Mouse (Mus musculus) thymus, postnatal 25 days (tissue): ENCODE measurements around the gene Myom1.

Source experiments
- DNase-seq: peaks from one replicate; pipeline ENCODE4 v3.0.0; 2022

Gene Myom1

GRCm38 (mm10) chr17:71018151-71018550 is 15.7 kb downstream of the Myom1 start:
- DNase-seq: no peak

DNA sequence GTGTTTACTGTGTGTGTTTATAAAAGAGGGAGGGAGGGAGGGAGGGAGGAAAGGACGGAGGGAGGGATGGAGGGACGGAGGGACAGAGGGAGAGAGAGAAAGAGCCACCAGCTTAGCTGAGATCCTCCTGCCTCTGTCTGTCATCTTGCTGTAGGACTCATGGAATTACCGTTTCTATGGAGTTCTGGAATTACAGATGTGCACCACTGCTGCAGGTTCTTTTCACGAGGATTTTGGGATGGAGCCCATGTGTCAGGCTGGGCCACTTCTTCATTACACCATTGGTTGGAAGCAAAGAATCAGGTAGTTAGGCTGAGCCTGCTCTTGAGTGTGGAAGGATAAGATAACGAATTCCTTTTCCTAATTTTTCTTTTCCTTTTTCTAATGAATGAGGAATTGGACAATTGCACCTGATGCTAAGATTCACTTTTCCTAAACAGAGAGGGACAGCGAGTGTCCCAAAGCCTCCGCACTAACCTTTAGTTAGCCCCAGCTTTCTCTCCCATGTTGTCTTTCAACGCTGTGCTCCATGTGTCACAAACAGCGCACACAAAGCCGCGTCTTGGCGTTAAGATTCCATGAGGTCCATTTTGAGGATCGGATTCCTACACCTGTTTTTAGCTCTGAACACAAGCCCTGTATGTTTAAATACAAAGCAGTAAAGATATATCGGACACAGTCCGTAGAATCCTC is 16.3 kb downstream of the Myom1 start:
- no peak for DNase-seq

GRCm38 (mm10) chr17:71019309-71019655 is 16.8 kb downstream of the Myom1 start:
- DNase-seq: no peak

DNA sequence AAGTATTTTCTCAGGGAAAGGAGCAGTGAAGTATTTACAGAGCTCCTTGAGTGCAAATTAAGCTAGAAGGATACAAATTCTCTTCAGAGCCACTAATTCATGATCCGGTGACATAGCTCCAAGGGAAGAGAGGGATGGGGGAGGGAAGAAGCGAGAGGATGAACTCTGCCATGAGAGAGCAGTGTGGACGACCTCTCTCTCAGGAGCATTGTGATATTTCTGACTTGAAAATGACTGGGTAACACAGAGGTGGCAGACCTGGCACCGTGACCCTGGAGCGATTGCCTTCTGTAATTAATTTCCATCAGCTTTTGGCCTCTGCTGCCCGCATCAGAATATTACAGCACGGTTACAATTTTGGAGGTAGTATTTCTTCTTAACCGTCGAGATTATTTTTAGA is 17.4 kb downstream of the Myom1 start:
- DNase-seq: no peak

DNA sequence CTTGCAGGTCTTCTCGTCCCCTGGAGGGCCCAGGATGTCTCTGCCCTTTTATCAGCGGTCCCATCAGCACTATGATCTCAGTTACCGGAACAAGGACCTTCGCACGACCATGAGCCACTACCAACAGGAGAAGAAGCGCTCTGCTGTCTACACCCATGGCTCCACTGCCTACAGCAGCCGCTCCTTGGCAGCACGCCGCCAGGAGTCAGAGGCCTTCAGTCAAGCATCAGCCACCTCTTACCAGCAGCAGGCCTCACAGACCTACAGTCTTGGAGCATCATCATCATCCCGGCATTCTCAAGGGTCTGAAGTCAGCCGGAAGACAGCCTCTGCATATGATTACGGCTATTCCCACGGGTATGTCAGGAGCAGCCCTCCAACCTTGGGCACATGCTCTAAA is 20.4 kb downstream of the Myom1 start:
- no peak for DNase-seq

GRCm38 (mm10) chr17:71024071-71024470 is 21.6 kb downstream of the Myom1 start:
- DNase-seq: no peak

GRCm38 (mm10) chr17:71025922-71026321 is 23.5 kb downstream of the Myom1 start:
- DNase-seq: no peak

- no peak for DNase-seq
Measured at GRCm38 (mm10) chr17:71027186-71027585, 24.8 kb downstream of the Myom1 start.

DNA sequence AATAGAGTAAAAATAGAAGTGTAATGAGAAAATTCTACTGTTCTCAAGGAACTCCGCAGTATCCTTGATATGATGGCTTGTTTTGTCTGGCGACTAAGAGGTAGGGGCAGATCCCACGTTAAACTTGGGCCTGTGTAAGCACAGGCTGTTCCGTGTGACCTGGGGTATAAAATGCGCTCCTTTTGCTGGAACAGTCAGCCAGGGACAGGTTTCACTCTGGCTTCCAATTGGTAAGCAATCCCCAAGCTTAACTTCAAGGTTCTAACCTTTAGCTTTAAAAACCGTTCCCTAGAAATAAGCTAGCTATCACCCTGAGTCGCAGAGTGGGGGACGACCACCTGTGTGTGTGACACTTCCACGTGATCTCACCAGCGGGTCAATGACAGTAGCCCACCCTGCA is 30.3 kb downstream of the Myom1 start:
- DNase-seq: no peak

- no peak for DNase-seq
Measured at GRCm38 (mm10) chr17:71034472-71034871, 32.0 kb downstream of the Myom1 start.

DNA sequence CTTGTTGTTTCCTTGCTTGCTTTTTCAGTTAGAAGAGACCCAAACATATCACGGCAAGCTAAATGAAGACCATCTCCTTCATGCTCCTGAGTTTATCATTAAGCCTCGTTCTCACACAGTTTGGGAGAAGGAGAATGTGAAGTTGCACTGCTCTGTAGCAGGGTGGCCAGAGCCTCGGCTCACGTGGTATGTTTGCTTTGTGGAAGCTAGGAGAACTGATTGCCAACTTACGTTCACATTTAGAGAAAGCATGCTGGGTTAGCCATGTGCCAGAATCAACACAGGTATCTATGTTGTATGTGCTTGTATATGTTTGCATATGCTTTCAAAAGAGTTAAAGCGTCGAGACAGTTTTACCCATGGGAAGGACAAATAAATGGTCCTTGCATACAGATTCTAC is 34.8 kb downstream of the Myom1 start:
- DNase-seq: no peak

- no peak for DNase-seq
Measured at GRCm38 (mm10) chr17:71038812-71039211, 36.4 kb downstream of the Myom1 start.

- no peak for DNase-seq
Measured at GRCm38 (mm10) chr17:71039851-71040581, 37.6 kb downstream of the Myom1 start.

GRCm38 (mm10) chr17:71040582-71040880 is 38.1 kb downstream of the Myom1 start:
- no peak for DNase-seq

- no peak for DNase-seq
Measured at GRCm38 (mm10) chr17:71042645-71043044, 40.2 kb downstream of the Myom1 start.

DNA sequence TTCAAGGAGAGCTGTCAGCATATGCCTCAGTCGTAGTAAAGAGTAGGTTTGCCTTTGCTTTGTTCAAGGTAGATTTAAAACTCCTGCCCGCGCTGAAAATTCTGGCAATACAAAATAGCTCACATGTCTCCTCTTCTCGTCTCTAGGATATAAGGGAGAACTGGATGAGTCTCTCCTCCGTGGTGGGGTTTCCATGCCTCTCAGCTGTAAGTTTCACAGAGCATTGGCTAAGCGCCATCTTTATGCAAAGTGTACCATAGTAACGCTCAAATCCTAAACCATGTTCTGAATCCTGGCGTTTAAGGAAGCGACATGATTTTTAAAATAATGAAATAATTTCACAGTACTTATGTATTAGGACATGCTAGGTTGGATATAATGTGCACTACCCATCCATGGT is 43.2 kb downstream of the Myom1 start:
- no peak for DNase-seq

DNA sequence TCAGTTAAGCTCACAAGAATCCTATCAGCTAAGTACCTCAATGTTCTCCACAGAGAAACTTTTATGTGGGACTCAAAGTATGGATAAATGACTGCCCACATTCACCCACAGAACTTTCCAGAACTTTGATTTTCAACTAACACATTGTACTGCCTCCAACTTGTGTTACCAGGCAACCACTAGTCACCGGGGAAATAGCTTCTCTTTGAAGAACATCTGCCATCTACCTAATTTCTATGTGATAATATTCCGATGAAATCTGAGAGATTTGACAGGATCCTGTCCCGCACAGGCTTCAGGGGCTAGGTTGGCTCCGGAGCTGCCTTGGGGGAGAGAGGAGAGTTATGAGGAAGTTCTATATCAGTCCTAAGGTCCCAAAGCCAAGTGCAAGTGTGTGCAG is 44.4 kb downstream of the Myom1 start:
- DNase-seq: no peak

DNA sequence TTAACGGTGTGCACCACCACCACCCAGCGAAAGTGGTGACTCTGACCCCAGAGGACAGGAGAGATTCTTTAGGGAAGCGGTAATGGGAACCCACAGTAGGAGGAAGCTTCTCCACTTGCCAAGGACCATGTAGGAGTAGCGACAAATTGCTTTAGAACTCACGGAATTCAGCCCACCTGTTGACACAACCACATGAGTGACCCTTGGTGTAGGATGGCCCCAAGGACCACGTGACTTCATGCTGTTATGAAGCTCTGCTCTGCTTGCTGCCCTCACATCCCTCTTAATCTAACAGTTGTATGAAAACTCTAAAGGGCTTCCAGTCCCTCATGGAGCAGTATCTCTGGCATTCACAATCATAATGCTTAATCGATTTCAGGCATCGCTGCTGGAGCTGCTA is 46.9 kb downstream of the Myom1 start:
- no peak for DNase-seq

DNA sequence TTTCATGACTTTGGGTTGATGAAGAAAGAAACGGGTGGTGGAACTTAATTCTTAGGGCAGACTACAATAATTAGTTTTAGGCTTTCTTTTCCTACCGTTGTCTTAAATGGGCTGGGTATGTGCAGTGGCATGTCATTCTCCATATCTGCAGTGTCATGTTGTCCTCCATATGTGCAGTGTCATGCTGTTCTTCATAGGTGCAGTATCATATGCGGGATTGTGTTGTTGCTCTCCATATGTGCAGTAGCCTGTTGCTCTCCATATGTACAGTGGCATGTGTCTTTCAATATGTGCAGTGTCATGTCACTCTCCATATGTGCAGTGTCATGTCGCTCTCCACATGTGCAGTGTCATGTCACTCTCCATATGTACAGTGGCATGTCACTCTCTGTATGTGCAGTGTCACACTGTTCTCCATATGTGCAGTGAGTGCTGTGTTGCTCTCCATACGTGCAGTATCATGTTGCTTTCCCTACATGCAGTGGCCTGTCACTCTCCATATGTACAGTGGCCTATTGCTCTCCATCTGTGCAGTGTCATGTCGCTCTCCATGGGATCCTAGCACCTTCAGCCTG is 50.8 kb downstream of the Myom1 start:
- no peak for DNase-seq

GRCm38 (mm10) chr17:71055203-71055894 is 52.9 kb downstream of the Myom1 start:
- no peak for DNase-seq

DNA sequence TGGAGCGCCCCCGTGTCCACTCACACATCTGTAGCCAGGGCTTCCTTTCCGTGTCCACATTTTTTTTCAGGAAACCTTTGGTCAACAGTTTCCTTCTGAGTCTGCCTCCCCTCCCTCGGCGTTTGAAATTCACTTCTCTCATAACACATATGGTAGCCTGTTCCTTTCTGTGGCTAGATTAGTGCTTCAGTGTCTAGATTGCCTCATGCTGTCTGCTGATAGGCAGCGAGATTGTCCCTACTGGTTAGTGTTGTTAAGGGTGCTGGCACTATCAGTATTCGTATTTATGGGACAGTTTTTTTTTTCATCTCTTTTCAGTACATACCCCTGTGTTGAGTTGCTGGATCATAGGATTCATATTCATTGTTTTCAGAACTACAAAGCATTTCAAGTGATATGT is 54.0 kb downstream of the Myom1 start:
- DNase-seq: no peak

DNA sequence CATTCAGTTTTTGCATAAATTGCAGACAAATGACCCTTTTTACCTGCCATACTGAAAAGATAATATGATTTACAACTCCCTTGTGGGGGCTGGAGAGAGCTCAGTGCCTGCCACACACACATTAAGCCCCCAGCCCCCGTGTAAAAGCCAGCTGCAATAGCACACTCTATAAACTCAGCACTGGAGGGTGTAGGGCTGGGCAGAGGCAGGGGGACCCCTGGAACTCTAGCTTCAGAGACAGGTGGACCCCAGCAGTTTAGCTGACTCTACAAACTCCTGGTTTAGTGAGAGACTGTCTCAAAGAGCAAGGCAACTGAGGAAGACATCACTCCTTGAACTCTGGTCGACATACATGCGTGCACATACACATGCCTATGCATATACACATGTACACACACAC is 55.3 kb downstream of the Myom1 start:
- no peak for DNase-seq

DNA sequence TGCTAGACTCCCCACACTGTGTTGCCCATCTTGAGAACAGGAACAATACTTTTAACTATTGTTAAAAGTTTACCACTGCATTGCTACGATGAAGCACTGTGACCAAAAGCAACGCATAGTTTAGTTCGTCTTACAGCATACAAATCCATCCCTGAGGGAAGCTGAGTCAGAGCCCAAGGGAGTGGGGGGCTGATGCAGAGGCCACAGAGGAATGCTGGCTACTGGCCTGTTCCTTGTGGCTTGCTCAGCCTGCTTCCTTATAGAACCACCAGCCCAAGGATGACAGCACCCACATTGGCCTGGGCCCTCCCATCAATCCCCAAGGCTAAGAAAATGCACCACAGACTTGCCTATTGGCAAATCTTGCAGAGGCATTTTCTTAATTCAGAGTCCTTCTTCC is 56.8 kb downstream of the Myom1 start:
- no peak for DNase-seq

- DNase-seq: no peak
Measured at GRCm38 (mm10) chr17:71062049-71062560, 59.7 kb downstream of the Myom1 start.
